Mouse (Mus musculus) ES-E14 (cell line): ENCODE data around the gene Pimreg.

Source experiments
- CHD2 ChIP-seq: IDR thresholded peaks from 2 replicates; pipeline ENCODE4 v1.6.1; 2014; ENCODE audit warnings: mild to moderate bottlenecking, low read depth, low read length, inconsistent platforms
- HCFC1 ChIP-seq: IDR thresholded peaks from 2 replicates; pipeline ENCODE4 v1.6.1; 2012; ENCODE audit warnings: low read length, inconsistent platforms, borderline replicate concordance; ENCODE audit not compliant: insufficient read depth
- MAFK ChIP-seq: IDR thresholded peaks from 2 replicates; pipeline ENCODE4 v1.6.1; 2014; ENCODE audit warnings: mild to moderate bottlenecking, low read depth, low read length, inconsistent platforms; ENCODE audit not compliant: insufficient read depth
- ZC3H11A ChIP-seq: IDR thresholded peaks from 2 replicates; pipeline ENCODE4 v1.6.1; 2012; ENCODE audit warnings: low read depth, mild to moderate bottlenecking, inconsistent platforms, low read length, borderline replicate concordance
- ZNF384 ChIP-seq: IDR thresholded peaks from 2 replicates; pipeline ENCODE4 v1.6.1; 2012; ENCODE audit warnings: low read depth, low read length, inconsistent platforms

GRCm38 (mm10) chr11:72068026-72068425, 26.2 kb downstream of the Pimreg start:
- TF ChIP-seq ZC3H11A, result no peak
- TF ChIP-seq HCFC1, result no peak
- TF ChIP-seq ZNF384, result no peak
- no peak for TF ChIP-seq CHD2
- no peak for TF ChIP-seq MAFK
